Comparison of ENCODE assay signal across 8 mouse cellular contexts in genomic region chr7:127588011-127588871, GRCm38 (mm10). TPM values are rescaled to one million over a fixed set of nuclear protein-coding genes. Genes with fewer than 3 reads are reported as not detected.
DNase-seq lines count a peak whose midpoint lies in the region; ATAC-seq lines count a peak whose summit lies in the region.

Ccdc189 (minus strand) TSS chr7:127588595.
Rnf40 (plus strand) TSS chr7:127588767.

- peak within 1 kb of the TSS; percentile 76 for H3K4me2 ChIP-seq in hindbrain, embryonic 16.5 days (ENCODE audit: low read length)

- under 1% methylated on average over 49 of the region's 50 CpGs for WGBS in hindbrain, embryonic 16.5 days
- 0% methylated on average over 50 of the region's 50 CpGs for WGBS in macrophage (ENCODE audit: missing documents)

- ATAC-seq in hindbrain, embryonic 16.5 days, result peak; percentile 99

- no peaks in the 10 kb centered on the region for H3K9me3 ChIP-seq in hindbrain, embryonic 16.5 days (ENCODE audit: control insufficient read depth, low read length)

- peak; percentile 95 for DNase-seq in WW6 (ENCODE audit: low read depth, low spot score)
- DNase-seq in cerebellum, postnatal 4 days (ENCODE audit: low spot score in 2 of 2), result peak; percentile 62 to 86
- peak; percentile 96 for DNase-seq in gastrocnemius, adult 18-20 months (ENCODE audit: low spot score)
- peak; percentile 87 to 95 for DNase-seq in left cerebral cortex, adult 18-20 months (ENCODE audit: low spot score in 2 of 2)
- peak; percentile 97 for DNase-seq in right cerebral cortex, adult 18-20 months
- peak; percentile 69 for DNase-seq in urinary bladder, postnatal 10 days (ENCODE audit: low spot score)

- peaks cover 28% of the 10 kb centered on the region for H3K36me3 ChIP-seq in hindbrain, embryonic 16.5 days (ENCODE audit: control insufficient read depth, insufficient read depth, low read length)
- H3K36me3 ChIP-seq in macrophage (ENCODE audit: inconsistent target), result peaks cover 39% of the 10 kb centered on the region

- peaks cover 22% of the 10 kb centered on the region for H3K79me2 ChIP-seq in macrophage (ENCODE audit: inconsistent target)

- H3K4me1 ChIP-seq in hindbrain, embryonic 16.5 days (ENCODE audit: control insufficient read depth, insufficient read depth, low read depth, low read length), result peaks cover 13% of the 10 kb centered on the region

- no peaks in the 10 kb centered on the region for H3K27me3 ChIP-seq in hindbrain, embryonic 16.5 days (replicated peaks; ENCODE audit: control insufficient read depth, insufficient read depth, low read length)

- H3K4me3 ChIP-seq in hindbrain, embryonic 16.5 days (ENCODE audit: low read length), result peak within 1 kb of the TSS; percentile 84
- H3K4me3 ChIP-seq in macrophage (ENCODE audit: inconsistent target), result peak within 1 kb of the TSS; percentile 74

- H3K9ac ChIP-seq in hindbrain, embryonic 16.5 days (ENCODE audit: low read depth, low read length), result peak within 1 kb of the TSS; percentile 84

- peak within 1 kb of the TSS; percentile 75 for H3K27ac ChIP-seq in hindbrain, embryonic 16.5 days (ENCODE audit: low read depth, low read length)
- H3K27ac ChIP-seq in macrophage, result peak within 1 kb of the TSS; percentile 28

RNA-seq across cellular contexts. Expression of gene Ccdc189, which starts in this region (rescaled TPM):
- 1 to 10 TPM; 2.9 to 3.3 TPM for total RNA-seq in gastrocnemius, adult 18-20 months (2021)
- polyA plus RNA-seq in hindbrain, embryonic 16.5 days (2015; fragmentation: Nextera tagmentation; extraction: Ambion mirVana), result 11.6 and 13.3 TPM in 2 replicates
- total RNA-seq in left cerebral cortex, adult 18-20 months (2021), result 1 to 10 TPM; 7.5 to 8.9 TPM
- 10 to 100 TPM in 1 of 26 experiments, 1 to 10 TPM in 18, under 1 TPM in 1, not detected in 6; 0.99 to 11.1 (median 2.7) TPM for total RNA-seq in macrophage (2018; cell fraction: chromatin; rRNA removed)
- total RNA-seq in macrophage (2018; cell fraction: cytosol; rRNA removed), result 1 to 10 TPM in 25 of 26 experiments, under 1 TPM in 1; 0.99 to 2.9 (median 2.0) TPM
- total RNA-seq in macrophage (2018; cell fraction: nucleus; rRNA removed), result 10 to 100 TPM in 1 of 26 experiments, 1 to 10 TPM in 18, under 1 TPM in 4, not detected in 3; 0.35 to 10.2 (median 2.0) TPM
- 0.72 to 3.0 TPM (median 2.9 TPM) in 3 replicates for polyA plus RNA-seq in macrophage (2018)

RNA-seq across cellular contexts. Expression of gene Rnf40, which starts in this region (rescaled TPM):
- 10 to 100 TPM; 30.5 to 33.4 TPM for total RNA-seq in gastrocnemius, adult 18-20 months (2021)
- polyA plus RNA-seq in hindbrain, embryonic 16.5 days (2015; fragmentation: Nextera tagmentation; extraction: Ambion mirVana), result 38.0 and 48.1 TPM in 2 replicates
- total RNA-seq in left cerebral cortex, adult 18-20 months (2021), result 10 to 100 TPM; 63.6 to 73.4 TPM
- total RNA-seq in macrophage (2018; cell fraction: chromatin; rRNA removed), result 100 to 1,000 TPM in 18 of 26 experiments, 10 to 100 TPM in 8; 81.8 to 208 (median 111) TPM
- 10 to 100 TPM; 27.3 to 46.6 (median 35.7) TPM for total RNA-seq in macrophage (2018; cell fraction: cytosol; rRNA removed)
- total RNA-seq in macrophage (2018; cell fraction: nucleus; rRNA removed), result 10 to 100 TPM; 40.6 to 87.4 (median 62.0) TPM
- polyA plus RNA-seq in macrophage (2018), result 27.1 to 29.6 TPM (median 28.3 TPM) in 3 replicates

Comparison
In these comparisons a context has a peak if more than half of its experiments do, and no peak if none do; other contexts are left out.
1. Peak in every context shown above with its lines: DNase-seq, ATAC-seq, H3K4me3 ChIP-seq and H3K27ac ChIP-seq.